Mouse (Mus musculus): ENCODE data around the gene Ccr9. TPM values are rescaled to one million over a fixed set of nuclear protein-coding genes. Genes with fewer than 3 reads are reported as not detected.

The Ccr9 gene
- total and polyA plus RNA-seq, 3 experiments = 0.04 to 0.09 TPM; not detected in 1

- dilution Hi-C loops (cut with MboI; ENCODE audit: extremely low pct_ligation_motif_present, extremely low pct_unique_long_range_greater_than_20kb, low sequenced_read_pairs) (no loop called here), in situ Hi-C loops (cut with MboI; ENCODE audit: low pct_ligation_motif_present, low pct_unique_long_range_greater_than_20kb, low sequenced_read_pairs) (no loop called here)
- DNase-seq (ENCODE audit: extremely low read depth) = no peak
- H3K9ac ChIP-seq (ENCODE audit: insufficient read depth, low read depth) = no peak overlapping the region
- no peaks in the 10 kb centered on the region for H3K9me3 ChIP-seq (replicated peaks; ENCODE audit: low read length)
- no peak overlapping the region for H3K4me3 ChIP-seq (replicated peaks in 1 of 3; ENCODE audit: low read depth in 2 of 3, low read length in 2 of 3, poor library complexity in 1 of 3)
- H3K4me2 ChIP-seq (ENCODE audit: insufficient read depth, low read depth, poor library complexity, severe bottlenecking) = no peak overlapping the region
- H3K4me1 ChIP-seq (ENCODE audit: control insufficient read depth in 1 of 2, insufficient read depth in 2 of 2) = peaks cover 0 to 7% of the 10 kb centered on the region in 2 experiments; a peak in 2 of 4 replicates
- TF ChIP-seq RAD21 (IDR thresholded peaks at IDR 0.05; ENCODE audit: low read depth, low read length) (no peak), E2F4 (IDR thresholded peaks at IDR 0.05; ENCODE audit: insufficient replicate concordance, low read depth, low read length) (no peak), ETS1 (conservative IDR thresholded peaks at IDR 0.05; ENCODE audit: low read depth, low read length) (no peak), TCF12 (IDR thresholded peaks at IDR 0.05; ENCODE audit: low read depth, low read length) (no peak), HCFC1 (IDR thresholded peaks at IDR 0.05; ENCODE audit: low read depth, low read length) (no peak), MAZ (IDR thresholded peaks at IDR 0.05; ENCODE audit: low read depth, low read length) (no peak), MAX (IDR thresholded peaks at IDR 0.05; ENCODE audit: low read length) (no peak), KAT2A (IDR thresholded peaks at IDR 0.05; ENCODE audit: insufficient replicate concordance, low read length) (no peak), MEF2A (IDR thresholded peaks at IDR 0.05; ENCODE audit: borderline replicate concordance, low read depth, low read length) (no peak)
- no peaks in the 10 kb centered on the region for H3K79me2 ChIP-seq (replicated peaks; ENCODE audit: control insufficient read depth, extremely low read depth, insufficient read depth, poor library complexity, severe bottlenecking)
- no peak overlapping the region for H3K27ac ChIP-seq (ENCODE audit: insufficient read depth, low read depth)
- peaks cover 2% of the 10 kb centered on the region for H3K27me3 ChIP-seq (replicated peaks)
- no peaks in the 10 kb centered on the region for H3K36me3 ChIP-seq (replicated peaks in 1 of 2; ENCODE audit: control insufficient read depth in 1 of 2, insufficient read depth in 1 of 2, low read length in 1 of 2)
These were observed 44.7 kb downstream of the Ccr9 start for GRCm38 (mm10) chr9:123722737-123723493.

GRCm38 (mm10) chr9:123731271-123731670, 53.0 kb downstream of the Ccr9 start:
- DNase-seq (ENCODE audit: extremely low read depth) = no peak
- no peak overlapping the region for H3K4me3 ChIP-seq (replicated peaks in 1 of 3; ENCODE audit: low read depth in 2 of 3, low read length in 2 of 3, poor library complexity in 1 of 3)
- peaks cover 11 to 28% of the 10 kb centered on the region in 2 experiments for H3K4me1 ChIP-seq (ENCODE audit: control insufficient read depth in 1 of 2, insufficient read depth in 2 of 2)
- no peak overlapping the region for H3K27ac ChIP-seq (ENCODE audit: insufficient read depth, low read depth)
- TF ChIP-seq USF2 (conservative IDR thresholded peaks at IDR 0.05; ENCODE audit: low read depth, low read length) (no peak), NELFE (IDR thresholded peaks at IDR 0.05; ENCODE audit: low read depth, low read length) (no peak), SIN3A (IDR thresholded peaks at IDR 0.05; ENCODE audit: low read length) (no peak), IRF4 (IDR thresholded peaks at IDR 0.05; ENCODE audit: low read depth, low read length) (no peak), MAZ (IDR thresholded peaks at IDR 0.05; ENCODE audit: low read depth, low read length) (no peak), GABPA (IDR thresholded peaks at IDR 0.05; ENCODE audit: insufficient replicate concordance, low read depth, low read length) (no peak), ELF1 (IDR thresholded peaks at IDR 0.05; ENCODE audit: low read depth, low read length) (no peak), SMC3 (IDR thresholded peaks at IDR 0.05; ENCODE audit: low read depth, low read length) (no peak), MAFK (IDR thresholded peaks at IDR 0.05; ENCODE audit: insufficient replicate concordance, low read length) (no peak), MEF2A (IDR thresholded peaks at IDR 0.05; ENCODE audit: borderline replicate concordance, low read depth, low read length) (no peak)
- H3K9ac ChIP-seq (ENCODE audit: insufficient read depth, low read depth) = no peak overlapping the region
- in situ Hi-C loops (cut with MboI; ENCODE audit: low pct_ligation_motif_present, low pct_unique_long_range_greater_than_20kb, low sequenced_read_pairs) (no loop called here), dilution Hi-C loops (cut with MboI; ENCODE audit: extremely low pct_ligation_motif_present, extremely low pct_unique_long_range_greater_than_20kb, low sequenced_read_pairs) (no loop called here)
- no peaks in the 10 kb centered on the region for H3K36me3 ChIP-seq (replicated peaks in 1 of 2; ENCODE audit: control insufficient read depth in 1 of 2, insufficient read depth in 1 of 2, low read length in 1 of 2)
- no peaks in the 10 kb centered on the region for H3K79me2 ChIP-seq (replicated peaks; ENCODE audit: control insufficient read depth, extremely low read depth, insufficient read depth, poor library complexity, severe bottlenecking)
- no peak overlapping the region for H3K4me2 ChIP-seq (ENCODE audit: insufficient read depth, low read depth, poor library complexity, severe bottlenecking)
- H3K9me3 ChIP-seq (replicated peaks; ENCODE audit: low read length) = no peaks in the 10 kb centered on the region
- no peaks in the 10 kb centered on the region for H3K27me3 ChIP-seq (replicated peaks)
